Mouse (Mus musculus) intestine, postnatal 0 days (tissue): Measurements from ENCODE around the gene Ech1. TPM values are rescaled to one million over a fixed set of nuclear protein-coding genes. Genes with fewer than 3 reads are reported as not detected.
A peak's percentile ranks its signal among the peaks of the same experiment; 100 is the strongest.

Experiments used
- ATAC-seq: fragments of 200-750 bp; cut with Nextera tagmentation; 2 replicates; pipeline ENCODE4 v1.8.0; 2017; ENCODE audit warnings: mild to moderate bottlenecking, moderate TSS enrichment, moderate library complexity
- H3K27ac ChIP-seq: fragments of 300-500 bp; sonication (generic); 2 replicates; pipeline ENCODE4 v1.5.1; 2014; ENCODE audit warnings: mild to moderate bottlenecking, low read depth, low read length, moderate library complexity
- H3K27me3 ChIP-seq: fragments of 300-500 bp; sonication (generic); replicated peaks from 2 replicates; pipeline ENCODE4 v1.6.1; 2014; ENCODE audit warnings: low read length, mixed read lengths; ENCODE audit not compliant: control insufficient read depth, insufficient read depth
- H3K36me3 ChIP-seq: fragments of 300-500 bp; sonication (generic); 2 replicates; pipeline ENCODE4 v1.6.1; 2014; ENCODE audit warnings: mild to moderate bottlenecking, moderate library complexity; ENCODE audit not compliant: control insufficient read depth, insufficient read depth
- H3K4me1 ChIP-seq: fragments of 300-500 bp; sonication (generic); replicated peaks from 2 replicates; pipeline ENCODE4 v1.6.1; 2014; ENCODE audit warnings: antibody characterized with exemption, low read length, mixed read lengths; ENCODE audit not compliant: control insufficient read depth, insufficient read depth
- H3K4me2 ChIP-seq: fragments of 300-500 bp; sonication (generic); replicated peaks from 2 replicates; pipeline ENCODE4 v1.6.1; 2014; ENCODE audit warnings: low read depth, mild to moderate bottlenecking, moderate library complexity
- H3K4me3 ChIP-seq: fragments of 300-500 bp; sonication (generic); 2 replicates; pipeline ENCODE4 v1.5.1; 2014; ENCODE audit warnings: low read depth, low read length
- H3K9ac ChIP-seq: fragments of 300-500 bp; sonication (generic); 2 replicates; pipeline ENCODE4 v1.6.1; 2014; ENCODE audit warnings: mild to moderate bottlenecking, low read depth, low read length
- H3K9me3 ChIP-seq: fragments of 300-500 bp; sonication (generic); 2 replicates; pipeline ENCODE4 v1.6.1; 2016; ENCODE audit warnings: mixed run types; ENCODE audit not compliant: control insufficient read depth
- CTCF ChIP-seq: sonication (generic); IDR thresholded peaks from 2 replicates; pipeline ENCODE4 v1.5.1; 2016; ENCODE audit warnings: low read depth, mild to moderate bottlenecking, control low read depth, antibody characterized with exemption, moderate library complexity
- WGBS: fragments of 180-500 bp; shearing (Covaris S2); extraction: QIAGEN DNeasy Blood & Tissue Kit; methylation state at CpG from one replicate; pipeline ENCODE4 v1.1.7; 2014; 5-methylcytosine and 5-hydroxymethylcytosine counted together
- polyA plus RNA-seq: library from polyadenylated mRNA; unstranded; fragments of >200 nt; fragmentation: Nextera tagmentation; extraction: Ambion mirVana; gene quantifications from 2 replicates; pipeline ENCODE4 v1.2.1, GENCODE M21; 2015

Ech1 gene
- polyA plus RNA-seq, 1 experiment from 2014 or later, result 426 TPM

DNA sequence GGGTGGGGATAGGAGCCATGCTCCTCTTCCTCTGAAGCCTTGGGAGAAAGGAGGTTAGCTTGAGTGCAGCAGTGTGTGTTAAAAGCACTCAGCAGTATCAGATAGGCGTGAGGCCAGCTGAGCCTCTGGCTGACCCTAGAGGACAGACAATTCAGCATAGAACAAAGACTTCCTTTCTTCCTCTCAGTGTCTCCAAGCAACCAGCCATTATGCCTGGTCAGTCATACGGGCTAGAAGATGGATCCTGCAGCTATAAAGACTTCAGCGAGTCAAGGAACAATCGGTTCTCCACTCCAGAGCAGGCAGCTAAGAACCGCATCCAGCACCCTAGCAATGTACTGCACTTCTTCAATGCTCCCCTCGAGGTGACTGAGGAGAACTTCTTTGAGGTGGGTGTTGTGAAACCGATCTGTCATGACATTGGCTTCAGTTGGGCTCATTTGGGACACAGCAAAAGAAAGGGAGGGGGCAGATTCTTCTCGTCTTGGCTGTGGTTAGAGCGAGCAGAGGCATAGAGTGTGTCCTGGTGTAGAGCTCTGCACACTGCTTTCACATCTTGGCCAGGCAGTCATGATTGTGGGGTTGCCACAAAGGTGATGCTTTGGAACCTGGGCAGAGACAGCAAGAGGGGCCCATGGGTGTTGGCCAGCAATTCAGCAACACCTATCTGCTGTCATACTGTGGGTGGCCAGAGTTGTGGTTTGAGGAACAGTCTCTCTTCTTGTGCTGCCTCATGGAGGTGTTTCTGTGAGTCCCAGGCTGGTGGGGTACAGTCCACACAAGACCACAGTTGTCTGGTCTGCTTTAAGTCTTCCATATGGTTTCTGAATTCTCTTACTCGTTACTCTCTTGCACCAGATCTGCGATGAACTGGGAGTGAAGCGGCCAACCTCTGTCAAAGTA lies 4.4 kb upstream of the Ech1 start:
- no peaks in the 10 kb centered on the region for H3K27me3 ChIP-seq
- H3K36me3 ChIP-seq, result peaks cover 72% of the 10 kb centered on the region
- H3K27ac ChIP-seq, result peak overlapping the region; percentile 58
- H3K9ac ChIP-seq, result no peak overlapping the region
- ATAC-seq, result no peak
- no peak overlapping the region for H3K4me3 ChIP-seq
- H3K4me2 ChIP-seq, result no peak overlapping the region
- no peaks in the 10 kb centered on the region for H3K9me3 ChIP-seq
- no peak for TF ChIP-seq CTCF
- H3K4me1 ChIP-seq, result no peaks in the 10 kb centered on the region
- WGBS, result 63% methylated on average over 12 of the region's 12 CpGs

DNA sequence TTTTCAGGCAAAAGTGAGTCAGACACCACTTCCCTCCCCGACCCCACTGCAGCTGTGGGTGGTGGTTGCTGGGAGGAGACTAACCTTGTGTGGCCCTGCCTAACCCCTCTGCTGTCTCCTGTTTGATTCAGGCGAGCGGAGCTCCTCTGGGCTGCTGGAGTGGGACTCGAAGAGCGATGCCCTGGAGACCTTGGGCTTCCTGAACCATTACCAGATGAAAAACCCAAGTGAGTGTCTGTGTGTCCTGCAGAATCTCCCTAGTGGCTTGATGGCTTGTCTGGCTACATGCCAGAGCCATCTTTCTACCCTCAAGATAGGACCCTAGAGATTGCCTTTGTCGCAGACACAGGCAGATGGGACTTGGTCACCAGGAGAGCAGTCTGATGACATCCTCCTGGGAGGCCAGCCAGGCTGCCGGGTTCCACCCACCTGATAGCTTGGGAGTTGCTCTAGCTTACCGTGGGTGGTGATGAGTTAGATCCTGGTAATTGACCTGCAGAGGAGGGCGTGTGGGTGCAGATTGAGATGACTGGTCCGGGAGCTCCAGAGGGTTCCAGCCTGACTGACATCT lies 3.7 kb upstream of the Ech1 start:
- H3K4me3 ChIP-seq, result no peak overlapping the region
- no peak overlapping the region for H3K4me2 ChIP-seq
- 53% methylated on average over 10 of the region's 10 CpGs for WGBS
- no peaks in the 10 kb centered on the region for H3K27me3 ChIP-seq
- no peak for ATAC-seq
- peaks cover 67% of the 10 kb centered on the region for H3K36me3 ChIP-seq
- H3K9ac ChIP-seq, result no peak overlapping the region
- peak overlapping the region; percentile 58 for H3K27ac ChIP-seq
- H3K9me3 ChIP-seq, result no peaks in the 10 kb centered on the region
- H3K4me1 ChIP-seq, result no peaks in the 10 kb centered on the region
- no peak for TF ChIP-seq CTCF

DNA sequence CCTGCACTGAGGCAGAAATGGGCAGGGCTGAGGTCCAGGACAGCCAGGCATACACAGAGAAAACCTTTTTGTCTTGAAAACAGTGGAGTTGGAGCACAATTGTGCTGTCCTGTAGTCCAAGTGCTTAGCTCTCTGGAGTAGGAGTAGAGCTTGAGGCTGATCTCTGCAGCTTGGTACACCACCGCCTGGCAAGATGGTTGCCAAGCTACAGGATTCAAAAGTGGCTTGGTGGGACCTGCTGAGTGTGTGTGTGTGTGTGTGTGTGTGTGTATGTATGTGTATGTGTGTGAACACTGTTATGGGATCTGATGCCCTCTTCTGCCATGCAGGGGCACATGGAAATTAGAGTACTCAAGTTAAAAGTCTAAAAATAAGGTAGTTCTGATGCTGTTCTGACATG lies 2.5 kb upstream of the Ech1 start:
- H3K36me3 ChIP-seq, result peaks cover 58% of the 10 kb centered on the region

DNA sequence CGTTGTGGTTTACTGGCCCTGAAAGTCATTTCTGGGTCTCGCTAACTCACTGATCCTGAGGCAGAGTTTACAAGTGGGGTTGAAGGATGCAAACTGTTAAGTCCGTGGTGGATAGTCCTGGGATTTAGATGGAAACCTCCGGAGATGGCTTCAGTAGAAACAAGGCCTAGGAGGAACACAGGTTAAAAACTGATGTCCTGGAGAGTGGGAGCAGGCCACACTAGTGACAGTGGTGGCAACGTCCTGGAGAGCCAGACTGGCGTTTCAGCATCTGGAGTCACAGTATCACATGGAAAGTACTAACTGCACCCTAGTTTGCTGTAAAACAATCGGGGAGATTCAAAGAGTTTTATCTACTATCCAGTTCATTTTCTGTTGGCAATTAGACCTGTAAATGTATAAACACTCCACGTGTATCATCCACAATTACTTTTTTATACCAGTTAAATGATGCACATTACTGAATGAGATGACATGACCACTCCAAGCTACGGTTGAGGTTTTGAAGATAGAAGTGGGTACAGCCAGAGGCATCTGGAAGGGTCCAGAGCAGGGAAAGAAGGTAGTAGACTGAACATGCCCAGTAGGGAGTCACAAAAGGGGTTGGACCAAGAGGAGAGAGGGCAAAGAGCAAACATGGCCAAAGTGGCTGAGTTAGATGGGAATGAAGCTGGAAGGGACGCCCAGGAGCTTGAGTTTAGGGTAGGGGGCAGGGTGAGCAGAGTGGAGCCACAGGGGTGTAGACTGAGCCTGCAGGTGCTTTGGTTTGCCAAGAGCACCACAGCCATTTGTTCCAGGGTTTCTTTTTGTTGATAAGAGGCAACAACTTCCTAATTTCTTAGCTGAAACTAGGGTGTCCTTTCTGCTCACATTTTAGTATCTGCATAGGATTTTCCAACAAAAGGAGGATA lies 1.8 kb upstream of the Ech1 start:
- H3K9me3 ChIP-seq, result no peaks in the 10 kb centered on the region
- no peaks in the 10 kb centered on the region for H3K27me3 ChIP-seq
- WGBS, result 35% methylated on average over 10 of the region's 10 CpGs
- TF ChIP-seq CTCF, result no peak
- H3K9ac ChIP-seq, result no peak overlapping the region
- H3K4me2 ChIP-seq, result no peak overlapping the region
- no peak overlapping the region for H3K4me3 ChIP-seq
- H3K27ac ChIP-seq, result peak overlapping the region; percentile 37; the same call in 1 of the 2 replicates
- no peak for ATAC-seq
- H3K4me1 ChIP-seq, result no peaks in the 10 kb centered on the region
- peaks cover 51% of the 10 kb centered on the region for H3K36me3 ChIP-seq

More for the DNA sequence above, 2.5 kb upstream of the Ech1 start:
- no peak for TF ChIP-seq CTCF
- 81% methylated on average over 1 of the region's 1 CpGs for WGBS
- no peak overlapping the region for H3K4me3 ChIP-seq
- H3K9ac ChIP-seq, result no peak overlapping the region
- H3K27me3 ChIP-seq, result no peaks in the 10 kb centered on the region
- no peaks in the 10 kb centered on the region for H3K9me3 ChIP-seq
- H3K4me2 ChIP-seq, result no peak overlapping the region
- no peak overlapping the region for H3K27ac ChIP-seq
- no peaks in the 10 kb centered on the region for H3K4me1 ChIP-seq
- no peak for ATAC-seq

DNA sequence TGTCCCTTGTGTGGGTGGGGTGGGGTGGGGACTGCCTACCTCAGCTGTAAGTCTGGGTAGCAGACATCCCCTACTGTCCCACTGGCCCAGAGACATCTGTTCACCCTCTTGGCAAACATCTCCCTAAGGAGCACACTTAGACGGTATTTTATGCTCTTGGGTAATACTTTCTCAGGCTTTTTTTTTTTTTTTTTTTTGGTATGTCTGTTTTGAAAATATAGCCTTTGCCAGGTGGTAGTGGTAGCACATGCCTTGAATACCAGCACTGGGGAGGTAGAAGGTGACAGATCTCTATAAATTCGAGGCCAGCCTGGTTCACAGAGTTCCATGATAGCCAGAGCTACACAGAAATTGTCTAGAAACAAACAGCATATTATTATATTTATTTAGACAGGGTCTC lies 1.1 kb upstream of the Ech1 start:
- no peak for TF ChIP-seq CTCF
- no peaks in the 10 kb centered on the region for H3K4me1 ChIP-seq
- H3K27ac ChIP-seq, result peak overlapping the region; percentile 76
- peaks cover 48% of the 10 kb centered on the region for H3K36me3 ChIP-seq
- no peak overlapping the region for H3K4me3 ChIP-seq
- no peaks in the 10 kb centered on the region for H3K27me3 ChIP-seq
- no peak overlapping the region for H3K4me2 ChIP-seq
- H3K9me3 ChIP-seq, result no peaks in the 10 kb centered on the region
- WGBS, result 31% methylated on average over 2 of the region's 2 CpGs
- no peak for ATAC-seq
- H3K9ac ChIP-seq, result no peak overlapping the region
